Mouse (Mus musculus): ENCODE results near the gene Il1b.

DNA sequence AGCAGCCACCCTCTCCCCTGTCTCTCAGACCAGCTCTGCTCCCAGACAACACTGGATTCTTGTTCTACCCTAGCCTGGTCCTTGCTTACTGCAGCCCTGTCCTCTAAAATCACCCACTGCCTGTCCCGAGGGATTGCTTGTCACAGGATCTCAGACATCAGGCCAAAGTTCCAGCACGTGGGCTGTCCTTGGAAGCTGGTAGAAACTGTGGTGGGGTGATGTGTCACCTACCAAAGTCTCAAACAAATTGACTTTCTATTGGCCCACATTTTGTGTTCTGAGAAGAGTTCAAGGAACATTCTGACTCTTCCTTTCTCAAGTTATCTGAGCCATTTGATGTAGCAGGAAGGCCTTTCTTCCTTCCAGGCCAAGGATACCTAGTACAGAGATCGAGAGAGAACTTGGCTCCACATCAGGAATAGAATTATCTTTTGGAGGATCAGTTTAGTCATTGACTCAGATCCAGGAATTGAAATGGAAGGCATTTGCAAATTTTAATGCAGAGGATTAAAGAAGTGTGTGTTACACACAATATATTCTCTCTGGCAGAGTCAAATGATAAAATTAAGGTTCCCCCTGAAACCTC is 9.9 kb downstream of the Il1b start:
- TF ChIP-seq CTCF (IDR thresholded peaks at IDR 0.05; ENCODE audit: borderline replicate concordance, insufficient read depth, low read depth, low read length) (no peak), POLR2A (IDR thresholded peaks at IDR 0.05; ENCODE audit: borderline replicate concordance, insufficient read depth, low read length) (no peak)
